Mouse (Mus musculus): Measurements from ENCODE around the gene Mpzl1.

DNA sequence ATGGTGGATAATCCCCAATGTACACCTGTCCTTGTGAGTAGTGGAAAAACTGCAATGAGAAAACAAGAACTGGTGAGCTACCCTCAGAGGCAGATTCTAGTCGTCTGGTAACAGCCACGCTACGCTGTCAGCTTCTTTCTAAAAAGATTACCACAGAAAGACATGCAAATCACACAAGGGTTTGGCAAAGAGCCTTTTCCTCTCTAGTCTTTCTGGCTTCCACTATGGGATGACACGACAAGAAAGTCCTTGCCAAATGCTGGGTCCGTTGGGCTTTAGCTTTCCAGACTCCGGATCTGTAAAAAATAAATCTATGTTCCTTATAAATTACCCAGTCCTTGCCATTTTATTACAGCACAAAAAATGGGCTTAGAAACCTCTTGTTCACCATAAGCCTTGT is 28.6 kb downstream of the Mpzl1 start:
- TF ChIP-seq CTCF (conservative IDR thresholded peaks at IDR 0.05; ENCODE audit: insufficient read depth, insufficient read length, low read depth, low read length), result no peak
- TF ChIP-seq POLR2A (IDR thresholded peaks at IDR 0.05; ENCODE audit: low read depth, low read length), result no peak

Measured in kidney, adult 2 months (tissue).